Mouse (Mus musculus) forebrain, embryonic 11.5 days (tissue): ENCODE measurements at regions not wholly inside any gene's neighbourhood (a gene's known extent, or its start where the extent isn't known, plus 50 kb on each side); places are given as distances from the start of the nearest gene placed in this dataset.
"Not testable (repeated sequence)": the region's sequence is repeated elsewhere in the genome, so short reads cannot be mapped to it uniquely, and the experiment has no call there.

Source experiments
- ATAC-seq: fragments of 200-750 bp; cut with Nextera tagmentation; replicated peaks from 2 replicates; pipeline ENCODE4 v1.8.0; 2017; ENCODE audit warnings: moderate TSS enrichment; ENCODE audit not compliant: low FRiP score
- DNase-seq: peaks from one replicate; pipeline ENCODE4 v3.0.0-alpha.2; 2017; ENCODE audit warnings: low spot score
- H3K27ac ChIP-seq: fragments of 300-500 bp; sonication (generic); 2 replicates; pipeline ENCODE4 v1.5.1; 2014; ENCODE audit warnings: low read depth, low read length
- H3K27me3 ChIP-seq: fragments of 300-500 bp; sonication (generic); 2 replicates; pipeline ENCODE4 v1.6.1; 2014; ENCODE audit warnings: mild to moderate bottlenecking, low read length, mixed read lengths; ENCODE audit not compliant: control insufficient read depth, insufficient read depth
- H3K36me3 ChIP-seq: fragments of 300-500 bp; sonication (generic); 2 replicates; pipeline ENCODE4 v1.6.1; 2014; ENCODE audit warnings: mild to moderate bottlenecking, low read length, moderate library complexity, mixed read lengths; ENCODE audit not compliant: control insufficient read depth, insufficient read depth
- H3K4me1 ChIP-seq: fragments of 300-500 bp; sonication (generic); replicated peaks from 2 replicates; pipeline ENCODE4 v1.6.1; 2014; ENCODE audit warnings: low read length, mixed read lengths; ENCODE audit not compliant: control insufficient read depth, insufficient read depth
- H3K4me2 ChIP-seq: fragments of 300-500 bp; sonication (generic); 2 replicates; pipeline ENCODE4 v1.6.1; 2014; ENCODE audit warnings: low read depth, mild to moderate bottlenecking, low read length, moderate library complexity, mixed read lengths; ENCODE audit not compliant: severe bottlenecking
- H3K4me3 ChIP-seq: fragments of 300-500 bp; sonication (generic); 2 replicates; pipeline ENCODE4 v1.5.1; 2014; ENCODE audit warnings: low read depth, low read length
- H3K9ac ChIP-seq: fragments of 300-500 bp; sonication (generic); 2 replicates; pipeline ENCODE4 v1.6.1; 2014; ENCODE audit warnings: low read length
- H3K9me3 ChIP-seq: fragments of 300-500 bp; sonication (generic); 2 replicates; pipeline ENCODE4 v1.6.1; 2016; ENCODE audit warnings: low read length, mixed read lengths; ENCODE audit not compliant: control insufficient read depth
- WGBS: fragments of 180-500 bp; shearing (Covaris S2); extraction: QIAGEN DNeasy Blood & Tissue Kit; methylation state at CpG from one replicate; pipeline ENCODE4 v1.1.7; 2014; 5-methylcytosine and 5-hydroxymethylcytosine counted together

- H3K4me3 ChIP-seq, H3K27me3 ChIP-seq, H3K9ac ChIP-seq, DNase-seq, H3K9me3 ChIP-seq, H3K27ac ChIP-seq, ATAC-seq, H3K36me3 ChIP-seq: not testable (repeated sequence)
- Histone ChIP-seq H3K4me1 (peaks cover 16% of the 10 kb centered on the region), H3K4me2 (peak overlapping the region; percentile 41; the same call in 1 of the 2 replicates)
- 38% methylated on average over 12 of the region's 12 CpGs for WGBS
These were observed 391.3 kb downstream of the Sox9 start for GRCm38 (mm10) chr11:113173317-113173716.

GRCm38 (mm10) chr11:113174011-113174507 lies 392.0 kb downstream of the Sox9 start:
- no peak overlapping the region for H3K4me3 ChIP-seq
- 0 out of 2 replicates have a peak, but pooled peaks have one; percentile 22 for ATAC-seq
- no peaks in the 10 kb centered on the region for H3K27me3 ChIP-seq
- peak overlapping the region; percentile 73 for H3K27ac ChIP-seq
- H3K36me3 ChIP-seq: no peaks in the 10 kb centered on the region
- 41% methylated on average over 5 of the region's 5 CpGs for WGBS
- H3K9ac ChIP-seq: no peak overlapping the region
- no peak for DNase-seq
- H3K4me2 ChIP-seq: no peak overlapping the region
- peaks cover 20% of the 10 kb centered on the region for H3K4me1 ChIP-seq
- H3K9me3 ChIP-seq: no peaks in the 10 kb centered on the region

GRCm38 (mm10) chr11:113175323-113175722 lies 393.3 kb downstream of the Sox9 start:
- no peak for ATAC-seq
- 36% methylated on average over 6 of the region's 6 CpGs for WGBS
- DNase-seq: peak; percentile 78
- no peaks in the 10 kb centered on the region for H3K9me3 ChIP-seq
- H3K4me1 ChIP-seq: peaks cover 23% of the 10 kb centered on the region
- no peak overlapping the region for H3K9ac ChIP-seq
- no peak overlapping the region for H3K27ac ChIP-seq
- no peaks in the 10 kb centered on the region for H3K36me3 ChIP-seq
- H3K4me3 ChIP-seq: no peak overlapping the region
- H3K4me2 ChIP-seq: no peak overlapping the region
- H3K27me3 ChIP-seq: no peaks in the 10 kb centered on the region

GRCm38 (mm10) chr11:113176183-113176582 lies 394.2 kb downstream of the Sox9 start:
- H3K9ac ChIP-seq: no peak overlapping the region
- no peaks in the 10 kb centered on the region for H3K36me3 ChIP-seq
- ATAC-seq (no peak), DNase-seq (peak; percentile 72)
- no peak overlapping the region for H3K4me2 ChIP-seq
- no peaks in the 10 kb centered on the region for H3K9me3 ChIP-seq
- no peak overlapping the region for H3K4me3 ChIP-seq
- H3K27ac ChIP-seq: no peak overlapping the region; the same call in 1 of the 2 replicates
- H3K27me3 ChIP-seq: no peaks in the 10 kb centered on the region
- WGBS: 23% methylated on average over 7 of the region's 7 CpGs
- H3K4me1 ChIP-seq: peaks cover 23% of the 10 kb centered on the region

GRCm38 (mm10) chr11:113178375-113178774 lies 396.4 kb downstream of the Sox9 start:
- Histone ChIP-seq H3K9ac (no peak overlapping the region; the same call in 1 of the 2 replicates), H3K4me1 (peaks cover 23% of the 10 kb centered on the region), H3K9me3 (no peaks in the 10 kb centered on the region), H3K36me3 (no peaks in the 10 kb centered on the region), H3K4me3 (no peak overlapping the region), H3K27ac (no peak overlapping the region), H3K4me2 (no peak overlapping the region), H3K27me3 (no peaks in the 10 kb centered on the region)
- no peak for ATAC-seq
- DNase-seq: no peak
- 88% methylated on average over 7 of the region's 7 CpGs for WGBS

GRCm38 (mm10) chr11:113180008-113180407 lies 398.0 kb downstream of the Sox9 start:
- WGBS: 82% methylated on average over 14 of the region's 14 CpGs

GRCm38 (mm10) chr11:113182083-113182861 lies 400.2 kb downstream of the Sox9 start:
- no peaks in the 10 kb centered on the region for H3K27me3 ChIP-seq
- WGBS: 71% methylated on average over 13 of the region's 13 CpGs
- no peak overlapping the region for H3K4me3 ChIP-seq
- ATAC-seq (no peak), DNase-seq (no peak)
- H3K4me2 ChIP-seq: no peak overlapping the region
- no peak overlapping the region for H3K27ac ChIP-seq
- peaks cover 30% of the 10 kb centered on the region for H3K4me1 ChIP-seq
- H3K36me3 ChIP-seq: no peaks in the 10 kb centered on the region
- H3K9ac ChIP-seq: no peak overlapping the region
- no peaks in the 10 kb centered on the region for H3K9me3 ChIP-seq

More at GRCm38 (mm10) chr11:113180008-113180407, 398.0 kb downstream of the Sox9 start:
- no peaks in the 10 kb centered on the region for H3K9me3 ChIP-seq
- ATAC-seq: no peak
- H3K4me3 ChIP-seq: no peak overlapping the region
- H3K36me3 ChIP-seq: no peaks in the 10 kb centered on the region
- no peaks in the 10 kb centered on the region for H3K27me3 ChIP-seq
- no peak overlapping the region for H3K4me2 ChIP-seq
- DNase-seq: no peak
- no peak overlapping the region for H3K9ac ChIP-seq
- H3K27ac ChIP-seq: no peak overlapping the region
- peaks cover 31% of the 10 kb centered on the region for H3K4me1 ChIP-seq

- no peak for DNase-seq
- no peaks in the 10 kb centered on the region for H3K27me3 ChIP-seq
- no peaks in the 10 kb centered on the region for H3K36me3 ChIP-seq
- no peak overlapping the region for H3K4me3 ChIP-seq
- no peak overlapping the region; the same call in 1 of the 2 replicates for H3K4me2 ChIP-seq
- ATAC-seq: no peak
- 65% methylated on average over 5 of the region's 5 CpGs for WGBS
- H3K9ac ChIP-seq: no peak overlapping the region
- H3K9me3 ChIP-seq: no peaks in the 10 kb centered on the region
- peak overlapping the region; percentile 26 for H3K27ac ChIP-seq
- peaks cover 30% of the 10 kb centered on the region for H3K4me1 ChIP-seq
These were observed 401.5 kb downstream of the Sox9 start for GRCm38 (mm10) chr11:113183556-113183955.
